Mouse (Mus musculus) right cerebral cortex, postnatal 10 days (tissue): Measurements from ENCODE around the gene Eef2.

Source experiments
- DNase-seq, 2 experiments: peaks; one replicate each; pipeline ENCODE4 v3.0.0; 2021; ENCODE audit warnings: low spot score in 2 of 2

The Eef2 gene

GRCm38 (mm10) chr10:81176466-81177271 lies at the start of gene Eef2:
Gene Eef2 (plus strand): TSS chr10:81176631.
- peak; percentile 99 to 100 for DNase-seq

- DNase-seq, result peak; percentile 67 to 72
These were observed 42.2 kb upstream of the Eef2 start for GRCm38 (mm10) chr10:81134181-81134587.

- peak in 1 of 2 experiments; percentile 64 for DNase-seq
These were observed 41.3 kb upstream of the Eef2 start, which contains the start of gene Zbtb7a for GRCm38 (mm10) chr10:81134966-81135681. Gene Zbtb7a (plus strand): TSS chr10:81135220.

- DNase-seq, result peak; percentile 83 to 86
These were observed 40.4 kb upstream of the Eef2 start for GRCm38 (mm10) chr10:81135831-81136705.

- no peak for DNase-seq
These were observed 39.7 kb upstream of the Eef2 start for GRCm38 (mm10) chr10:81136706-81137231.

GRCm38 (mm10) chr10:81137252-81138130 lies 38.9 kb upstream of the Eef2 start:
- DNase-seq, result peak; percentile 99 to 100

GRCm38 (mm10) chr10:81138131-81138782 lies 38.2 kb upstream of the Eef2 start:
- DNase-seq, result peak; percentile 54 to 74

- DNase-seq, result no peak
These were observed 37.5 kb upstream of the Eef2 start for GRCm38 (mm10) chr10:81138821-81139528.

GRCm38 (mm10) chr10:81139529-81139846 lies 36.9 kb upstream of the Eef2 start:
- DNase-seq, result no peak

GRCm38 (mm10) chr10:81140005-81140404 lies 36.4 kb upstream of the Eef2 start:
- DNase-seq, result no peak

- DNase-seq, result no peak
These were observed 35.5 kb upstream of the Eef2 start for GRCm38 (mm10) chr10:81140717-81141454.

- DNase-seq, result no peak
These were observed 34.8 kb upstream of the Eef2 start for GRCm38 (mm10) chr10:81141455-81142210.

- no peak for DNase-seq
These were observed 33.9 kb upstream of the Eef2 start for GRCm38 (mm10) chr10:81142551-81142981.

- DNase-seq, result no peak
These were observed 33.2 kb upstream of the Eef2 start for GRCm38 (mm10) chr10:81143157-81143633.

- DNase-seq, result no peak
These were observed 32.5 kb upstream of the Eef2 start for GRCm38 (mm10) chr10:81143845-81144437.

GRCm38 (mm10) chr10:81144667-81145066 lies 31.8 kb upstream of the Eef2 start:
- DNase-seq, result no peak

GRCm38 (mm10) chr10:81145307-81145706 lies 31.1 kb upstream of the Eef2 start:
- DNase-seq, result no peak

- DNase-seq, result no peak
These were observed 30.7 kb upstream of the Eef2 start for GRCm38 (mm10) chr10:81145778-81146177.
